Mouse (Mus musculus) stomach, postnatal 0 days (tissue): ENCODE measurements at regions not wholly inside any gene's neighbourhood (a gene's known extent, or its start where the extent isn't known, plus 50 kb on each side); places are given as distances from the start of the nearest gene placed in this dataset.

Experiments used
- CTCF ChIP-seq: IDR thresholded peaks from 2 replicates; pipeline ENCODE4 v1.5.1; 2016; ENCODE audit warnings: antibody characterized with exemption, low read depth, mild to moderate bottlenecking, moderate library complexity
- EP300 ChIP-seq: optimal IDR thresholded peaks from 2 replicates; pipeline ENCODE3; 2016; ENCODE audit warnings: antibody characterized with exemption

- TF ChIP-seq CTCF (peak; percentile 41), EP300 (no peak)
Observed at GRCm38 (mm10) chr9:120775721-120776120, 153.3 kb upstream of the Ctnnb1 start.
